Mouse (Mus musculus) limb, embryonic 14.5 days (tissue): ENCODE results near the gene Thoc7. TPM values are rescaled to one million over a fixed set of nuclear protein-coding genes. Genes with fewer than 3 reads are reported as not detected.

ENCODE experiments used
- ATAC-seq: fragments of 200-750 bp; cut with Nextera tagmentation; 2 replicates; pipeline ENCODE4 v1.8.0; 2017; ENCODE audit warnings: low read depth, moderate number of reproducible peaks, moderate TSS enrichment; ENCODE audit not compliant: low FRiP score
- DNase-seq: peaks from one replicate; pipeline ENCODE4 v3.0.0-alpha.2; 2015; ENCODE audit warnings: low spot score
- H3K27ac ChIP-seq: fragments of 300-500 bp; sonication (generic); replicated peaks from 2 replicates; pipeline ENCODE4 v1.5.1; 2014; ENCODE audit warnings: low read depth, mild to moderate bottlenecking, low read length, moderate library complexity, mixed read lengths
- H3K27me3 ChIP-seq: fragments of 300-500 bp; sonication (generic); 2 replicates; pipeline ENCODE4 v1.6.1; 2014; ENCODE audit warnings: low read length, mixed read lengths; ENCODE audit not compliant: control insufficient read depth, insufficient read depth
- H3K36me3 ChIP-seq: fragments of 300-500 bp; sonication (generic); 2 replicates; pipeline ENCODE4 v1.6.1; 2014; ENCODE audit warnings: mild to moderate bottlenecking, low read length, moderate library complexity, mixed read lengths; ENCODE audit not compliant: control insufficient read depth, insufficient read depth
- H3K4me1 ChIP-seq: fragments of 300-500 bp; sonication (generic); 2 replicates; pipeline ENCODE4 v1.6.1; 2014; ENCODE audit warnings: antibody characterized with exemption, low read length, mixed read lengths; ENCODE audit not compliant: control insufficient read depth, insufficient read depth
- H3K4me2 ChIP-seq: fragments of 300-500 bp; sonication (generic); replicated peaks from 2 replicates; pipeline ENCODE4 v1.6.1; 2014; ENCODE audit warnings: low read depth, mild to moderate bottlenecking, low read length, moderate library complexity; ENCODE audit not compliant: severe bottlenecking
- H3K4me3 ChIP-seq: fragments of 300-500 bp; sonication (generic); replicated peaks from 2 replicates; pipeline ENCODE4 v1.5.1; 2014; ENCODE audit warnings: low read length
- H3K9ac ChIP-seq: fragments of 300-500 bp; sonication (generic); 2 replicates; pipeline ENCODE4 v1.6.1; 2014; ENCODE audit warnings: mild to moderate bottlenecking, low read depth, low read length, moderate library complexity; ENCODE audit not compliant: severe bottlenecking
- H3K9me3 ChIP-seq: fragments of 300-500 bp; sonication (generic); 2 replicates; pipeline ENCODE4 v1.6.1; 2016; ENCODE audit warnings: low read length; ENCODE audit not compliant: control insufficient read depth
- POLR2A ChIP-seq: fragments of 200-500 bp; IDR thresholded peaks from 2 replicates; pipeline ENCODE4 v1.8.0; 2012; ENCODE audit warnings: inconsistent platforms, mild to moderate bottlenecking, moderate library complexity, borderline replicate concordance; ENCODE audit not compliant: insufficient read depth, insufficient read length; ENCODE audit errors: extremely low read depth
- whole genome bisulfite sequencing: fragments of 180-500 bp; shearing (Covaris S2); extraction: QIAGEN DNeasy Blood & Tissue Kit; methylation state at CpG from one replicate; pipeline ENCODE4 v1.1.7; 2014; 5-methylcytosine and 5-hydroxymethylcytosine counted together
- polyA plus RNA-seq, 2 experiments: library from polyadenylated mRNA; depleted of rRNA in 1 of 2; stranded (reverse) in 1 of 2; unstranded in 1 of 2; fragments of >200 nt; fragmentation: Nextera tagmentation in 1 of 2; extraction: Ambion mirVana in 1 of 2; gene quantifications; 2 replicates each; pipeline versions ENCODE4 v1.2.1 to v1.2.3; 2012 to 2014

Thoc7 gene
- polyA plus RNA-seq, 2 experiments: 116 to 194 TPM

DNA sequence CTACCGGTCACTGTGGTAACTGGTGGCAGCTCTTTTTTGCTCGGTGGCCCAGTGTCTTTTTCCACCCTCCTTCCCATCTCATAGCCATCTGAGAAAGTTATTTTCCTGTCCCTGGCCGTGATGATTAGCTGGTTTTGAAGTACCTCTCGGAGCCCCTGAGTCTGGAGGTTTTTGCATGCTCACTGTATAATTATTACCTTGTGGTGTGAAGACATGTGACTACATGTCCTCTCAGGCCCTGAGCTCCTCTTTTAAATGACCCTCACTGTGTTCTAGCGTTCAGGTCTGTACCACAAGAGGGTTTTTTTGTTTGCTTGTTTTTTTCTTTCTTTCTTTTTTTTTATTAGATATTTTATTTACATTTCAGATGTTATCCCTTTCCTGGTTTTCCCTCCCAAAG, 6.8 kb upstream of the Thoc7 start:
- no peaks in the 10 kb centered on the region for H3K4me1 ChIP-seq
- DNase-seq: no peak
- no peak for ATAC-seq

DNA sequence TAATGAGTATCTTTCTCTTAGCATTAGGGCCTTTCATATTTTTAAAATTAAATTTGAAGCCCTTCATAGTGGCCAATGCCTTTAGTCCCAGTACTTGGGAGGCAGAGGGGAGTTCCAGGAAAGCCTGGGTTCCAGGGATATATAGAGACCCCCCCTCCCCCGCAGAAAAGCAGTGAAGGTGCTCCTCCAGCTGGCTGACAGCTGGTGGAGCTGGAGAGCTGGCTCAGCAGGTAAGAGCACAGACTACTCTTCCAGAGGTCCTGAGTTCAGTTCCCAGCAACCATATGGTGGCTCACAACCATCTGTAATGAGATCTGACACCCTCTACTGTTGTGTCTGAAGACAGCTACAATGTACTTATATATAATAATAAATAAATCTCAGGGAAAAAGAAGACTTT, 6.0 kb upstream of the Thoc7 start:
- Histone ChIP-seq H3K4me3 (no peak overlapping the region), H3K27ac (no peak overlapping the region), H3K36me3 (no peaks in the 10 kb centered on the region), H3K9me3 (no peaks in the 10 kb centered on the region), H3K4me2 (no peak overlapping the region), H3K4me1 (no peaks in the 10 kb centered on the region), H3K9ac (no peak overlapping the region), H3K27me3 (no peaks in the 10 kb centered on the region)
- no peak for ATAC-seq
- WGBS: 47% methylated on average over 1 of the region's 1 CpGs
- no peak for TF ChIP-seq POLR2A
- no peak for DNase-seq

More for the DNA sequence above, 6.8 kb upstream of the Thoc7 start:
- no peaks in the 10 kb centered on the region for H3K27me3 ChIP-seq
- no peak overlapping the region for H3K4me2 ChIP-seq
- H3K27ac ChIP-seq: no peak overlapping the region
- H3K4me3 ChIP-seq: no peak overlapping the region
- H3K36me3 ChIP-seq: no peaks in the 10 kb centered on the region
- no peaks in the 10 kb centered on the region for H3K9me3 ChIP-seq
- no peak overlapping the region for H3K9ac ChIP-seq
- 47% methylated on average over 5 of the region's 5 CpGs for WGBS
- TF ChIP-seq POLR2A: no peak

GRCm38 (mm10) chr14:13963527-13963926, 1.9 kb upstream of the Thoc7 start:
- H3K27me3 ChIP-seq: no peaks in the 10 kb centered on the region
- H3K4me1 ChIP-seq: peaks cover 14% of the 10 kb centered on the region
- no peak overlapping the region for H3K4me2 ChIP-seq
- no peak overlapping the region for H3K4me3 ChIP-seq
- no peak for TF ChIP-seq POLR2A
- no peak overlapping the region for H3K27ac ChIP-seq
- no peak overlapping the region for H3K9ac ChIP-seq
- no peak for ATAC-seq
- no peaks in the 10 kb centered on the region for H3K9me3 ChIP-seq
- no peaks in the 10 kb centered on the region for H3K36me3 ChIP-seq
- DNase-seq: no peak
- 53% methylated on average over 1 of the region's 1 CpGs for WGBS

GRCm38 (mm10) chr14:13962476-13962875, 824 bp upstream of the Thoc7 start:
- H3K27ac ChIP-seq: no peak overlapping the region
- ATAC-seq (no peak), DNase-seq (no peak)
- H3K4me3 ChIP-seq: no peak overlapping the region
- H3K9me3 ChIP-seq: no peaks in the 10 kb centered on the region
- H3K36me3 ChIP-seq: peaks cover 3% of the 10 kb centered on the region; the same call in 1 of the 2 replicates
- H3K27me3 ChIP-seq: no peaks in the 10 kb centered on the region
- H3K4me2 ChIP-seq: no peak overlapping the region
- TF ChIP-seq POLR2A: no peak
- WGBS: 88% methylated on average over 6 of the region's 6 CpGs
- no peak overlapping the region for H3K9ac ChIP-seq
- peaks cover 14% of the 10 kb centered on the region for H3K4me1 ChIP-seq

GRCm38 (mm10) chr14:13960482-13961325, 948 bp downstream of the Thoc7 start:
- DNase-seq (peak; percentile 35), ATAC-seq (peak; percentile 88)
- peak overlapping the region; percentile 87 for H3K27ac ChIP-seq
- peaks cover 14% of the 10 kb centered on the region for H3K4me1 ChIP-seq
- peak overlapping the region; percentile 99 for H3K9ac ChIP-seq
- under 1% methylated on average over 53 of the region's 75 CpGs for WGBS
- peaks cover 3% of the 10 kb centered on the region; the same call in 1 of the 2 replicates for H3K36me3 ChIP-seq
- peak overlapping the region; percentile 62 for H3K4me2 ChIP-seq
- 0 out of 2 replicates have a peak, but pooled peaks have one; percentile 18 for TF ChIP-seq POLR2A
- H3K9me3 ChIP-seq: no peaks in the 10 kb centered on the region
- no peaks in the 10 kb centered on the region for H3K27me3 ChIP-seq
- peak overlapping the region; percentile 94 for H3K4me3 ChIP-seq
